Mouse (Mus musculus) layer of hippocampus, postnatal 14 days (tissue): ENCODE data around the gene Hspa4l. TPM values are rescaled to one million over a fixed set of nuclear protein-coding genes. Genes with fewer than 3 reads are reported as not detected.
A peak's percentile ranks its signal among the peaks of the same experiment; 100 is the strongest.

ENCODE experiments used
- DNase-seq, 2 experiments: peaks; one replicate each; pipeline ENCODE4 v3.0.0; 2021 to 2022; ENCODE audit warnings: low spot score in 2 of 2, mixed read lengths in 1 of 2
- long read RNA-seq, 2 experiments: library from polyadenylated mRNA; stranded (forward); transcript quantifications; one replicate each; pipeline ENCODE4 v2.0.0; 2021
- total RNA-seq, 2 experiments: library from RNA; stranded (reverse); gene quantifications; 2 replicates each; pipeline ENCODE4 v1.2.3; 2021

The Hspa4l gene
- total RNA-seq = 100 to 1,000 TPM; 120 to 124 TPM
- long read RNA-seq, experiment 1, full-length matches to known transcripts = 57 of 70 reads
- long read RNA-seq, experiment 1, partial matches to known transcripts = 5 of 70 reads
- long read RNA-seq, experiment 1, other reads (novel, unspliced or antisense) = 8 of 70 reads
- long read RNA-seq, experiment 2, full-length matches to known transcripts = 50 of 69 reads
- long read RNA-seq, experiment 2, partial matches to known transcripts = 5 of 69 reads
- long read RNA-seq, experiment 2, other reads (novel, unspliced or antisense) = 14 of 69 reads

DNA sequence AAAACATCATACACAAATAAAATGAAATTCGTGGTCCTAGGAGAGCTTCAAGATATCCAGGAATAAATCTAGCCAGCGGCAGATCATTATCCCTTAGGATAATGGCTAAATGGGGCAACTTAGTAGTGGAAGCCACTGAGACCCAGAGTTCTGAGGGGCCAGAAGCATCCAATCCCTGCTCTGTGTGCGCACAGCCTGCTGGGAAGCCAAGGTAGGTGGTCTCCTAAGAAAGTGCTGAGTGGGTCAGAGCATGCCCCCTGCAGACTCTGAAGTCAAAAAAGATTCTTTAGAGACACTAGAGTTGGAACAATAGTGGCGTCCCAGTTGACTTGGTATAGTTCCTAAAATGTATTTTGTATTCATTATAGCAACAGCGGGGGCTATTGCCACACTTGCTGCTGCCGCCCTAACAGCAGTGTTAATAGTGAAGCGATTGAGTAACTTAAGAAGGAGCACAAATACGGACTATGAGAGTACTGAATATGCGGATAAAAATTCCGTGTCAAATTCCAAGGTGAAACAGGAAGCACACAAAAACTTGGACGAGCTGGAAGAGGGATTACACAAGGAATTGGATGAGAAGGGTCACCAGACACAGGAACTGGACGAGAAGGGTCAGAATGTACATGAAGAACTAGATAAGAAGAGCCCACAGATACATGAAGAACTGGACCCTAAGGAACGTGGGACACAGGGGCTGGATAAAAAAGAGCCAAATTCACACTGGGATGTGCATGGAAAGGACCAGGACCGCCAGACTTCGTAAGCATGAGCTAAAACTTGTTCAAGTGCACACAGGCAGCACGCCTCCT lies at the start of gene Hspa4l:
TSS of gene Hspa4l (plus strand) at position 472 of the 812 bp plus-strand sequence.
- peak in 1 of 2 experiments; percentile 9 for DNase-seq

DNA sequence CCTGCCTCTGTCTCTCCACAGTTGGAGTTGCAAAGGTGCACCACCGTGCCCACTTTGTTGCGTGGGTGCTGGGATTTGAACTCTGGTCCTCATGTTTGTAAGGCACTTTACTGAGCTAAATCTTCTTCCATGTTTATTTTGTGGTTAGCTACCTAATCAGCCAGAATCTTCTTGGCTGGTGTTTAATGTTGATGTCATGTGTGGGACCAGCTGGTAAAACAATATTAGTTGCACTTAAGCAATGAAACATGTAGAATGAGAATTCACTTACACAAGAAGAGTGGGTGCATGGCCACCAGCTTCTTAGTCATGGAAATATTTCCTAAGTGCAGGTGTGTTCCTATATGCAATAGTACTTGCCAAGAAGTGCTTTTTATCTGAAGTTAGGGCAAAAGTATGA lies 49.1 kb upstream of the Hspa4l start:
- no peak for DNase-seq

DNA sequence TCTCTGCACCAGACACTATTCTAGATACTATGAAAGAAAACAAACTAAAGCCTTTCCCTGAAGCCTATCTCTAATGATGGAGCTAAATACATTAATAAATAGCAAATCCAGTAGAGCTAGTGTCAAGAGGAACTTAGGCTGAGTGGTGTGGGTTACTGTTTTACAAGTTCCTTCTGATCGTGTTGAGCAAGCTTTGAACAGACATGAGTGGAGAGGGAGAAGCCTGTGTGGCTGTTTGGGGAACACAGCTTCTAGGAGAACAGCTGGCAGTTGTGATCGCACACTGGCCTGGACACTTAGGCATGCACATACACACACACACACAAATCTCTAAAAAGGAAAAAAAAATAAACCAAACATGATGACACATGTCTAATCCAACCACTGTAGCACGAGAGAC lies 45.5 kb upstream of the Hspa4l start:
- no peak for DNase-seq

DNA sequence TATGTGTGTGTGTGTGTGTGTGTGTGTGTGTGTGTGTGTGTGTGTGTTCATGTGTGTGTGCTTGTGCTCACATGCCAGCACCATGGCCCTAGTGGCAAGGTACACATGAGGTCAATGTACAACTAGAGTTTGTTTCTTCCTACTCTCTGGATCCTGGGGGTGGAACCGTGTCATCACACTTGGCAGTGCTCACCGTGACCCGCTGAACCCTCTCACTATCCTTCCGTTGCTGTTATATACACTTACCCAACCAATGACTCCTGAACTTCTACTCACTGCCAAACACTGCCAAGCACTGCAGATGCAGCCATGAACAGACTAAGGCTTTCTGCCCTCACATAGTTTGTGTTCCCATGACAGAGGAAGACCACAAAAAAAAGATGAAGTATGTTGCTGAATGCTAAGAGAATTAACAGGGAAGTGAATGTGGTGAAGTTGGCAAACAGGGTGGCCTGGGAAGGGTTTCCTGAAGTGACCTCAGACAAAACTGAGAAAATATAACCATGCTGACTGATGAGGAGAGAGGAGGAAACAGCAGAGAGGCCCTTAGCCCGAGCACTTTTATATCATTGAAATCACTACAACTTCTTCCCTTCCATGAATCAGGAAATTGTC lies 39.4 kb upstream of the Hspa4l start:
- DNase-seq = no peak

DNA sequence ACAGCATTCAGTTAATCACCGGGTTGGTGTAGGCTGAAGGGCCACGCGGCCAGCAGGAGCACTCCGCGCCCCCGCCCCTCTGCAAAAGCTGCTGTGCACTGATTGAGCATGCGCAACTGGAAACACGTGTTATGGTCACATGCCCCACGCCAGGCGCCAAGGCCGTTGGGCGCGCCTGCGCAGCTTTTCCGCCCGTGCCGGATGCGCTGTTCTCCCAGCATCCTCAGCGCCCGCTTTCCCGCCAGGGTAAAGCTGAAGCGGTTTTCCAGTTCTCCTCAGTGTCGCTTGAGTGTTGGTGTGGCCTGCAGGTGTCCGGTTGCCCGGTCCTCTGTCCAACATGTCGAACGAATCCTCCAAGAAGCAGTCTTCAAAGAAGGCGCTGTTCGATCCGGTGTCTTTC lies 35.6 kb upstream of the Hspa4l start, which contains the start of gene Slc25a31:
TSS of gene Slc25a31 (plus strand) at position 201 of the 400 bp plus-strand sequence.
- no peak for DNase-seq

DNA sequence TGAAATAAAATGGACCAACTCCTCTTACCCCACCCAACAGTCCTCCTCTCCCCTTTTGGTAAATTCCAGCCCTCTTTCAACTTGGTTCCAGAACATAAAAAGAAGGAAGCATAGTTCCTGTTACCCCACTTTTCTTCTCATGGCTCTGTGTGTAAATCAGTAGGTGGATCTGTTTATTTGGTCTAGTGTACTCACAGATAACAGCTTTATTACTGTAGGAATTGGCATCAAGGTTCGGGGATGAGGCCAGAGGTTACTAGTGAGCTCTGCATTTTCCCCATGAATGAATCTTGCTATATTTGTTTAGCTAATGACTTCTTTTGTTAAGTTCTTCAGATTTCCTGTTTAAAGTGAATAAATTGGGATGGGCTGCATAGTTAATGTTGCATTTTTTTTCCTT lies 28.2 kb upstream of the Hspa4l start:
- DNase-seq = no peak

DNA sequence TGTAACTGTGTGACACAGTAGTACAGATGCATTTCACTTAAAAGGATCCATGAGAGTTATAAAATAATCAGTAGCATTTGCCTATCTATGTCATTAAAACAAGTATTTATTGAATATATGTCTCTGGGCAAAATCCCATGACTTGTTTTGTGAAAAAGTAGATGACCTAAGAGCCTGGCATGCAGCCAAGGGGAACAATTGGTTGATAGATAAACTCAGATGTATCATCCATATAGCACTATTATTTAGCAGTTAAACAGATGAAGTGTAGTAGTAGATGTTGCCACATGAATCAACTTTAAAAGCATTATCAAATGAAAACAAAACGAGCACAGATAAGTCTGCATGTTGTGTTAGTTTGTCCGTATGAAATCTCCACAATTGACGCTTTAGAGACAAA lies 25.3 kb upstream of the Hspa4l start:
- no peak for DNase-seq

DNA sequence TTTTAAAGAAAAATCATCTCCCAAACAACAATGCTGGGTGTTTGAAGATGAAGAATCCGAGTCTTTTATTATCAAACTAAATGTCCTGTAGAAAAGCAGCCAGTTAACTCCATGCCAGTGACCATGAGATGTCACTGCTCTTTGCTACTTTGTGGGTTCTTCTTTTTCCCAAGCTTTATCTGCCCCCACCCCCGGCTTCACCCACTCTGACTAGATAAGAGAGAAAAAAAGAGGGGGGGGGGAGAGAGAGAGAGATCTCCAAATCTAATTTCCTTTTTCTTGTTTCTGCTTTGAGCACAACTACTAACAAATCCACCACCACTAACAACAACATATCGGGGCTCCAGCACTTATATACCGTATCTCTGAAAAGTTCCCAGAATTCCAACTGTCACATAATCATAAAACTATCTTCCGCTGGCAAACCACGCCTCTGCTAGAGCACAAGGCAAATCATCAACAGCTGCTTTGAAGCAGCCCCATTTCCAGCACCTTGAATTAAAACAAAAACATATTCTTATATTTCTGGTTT lies 5.8 kb upstream of the Hspa4l start:
- DNase-seq = no peak

DNA sequence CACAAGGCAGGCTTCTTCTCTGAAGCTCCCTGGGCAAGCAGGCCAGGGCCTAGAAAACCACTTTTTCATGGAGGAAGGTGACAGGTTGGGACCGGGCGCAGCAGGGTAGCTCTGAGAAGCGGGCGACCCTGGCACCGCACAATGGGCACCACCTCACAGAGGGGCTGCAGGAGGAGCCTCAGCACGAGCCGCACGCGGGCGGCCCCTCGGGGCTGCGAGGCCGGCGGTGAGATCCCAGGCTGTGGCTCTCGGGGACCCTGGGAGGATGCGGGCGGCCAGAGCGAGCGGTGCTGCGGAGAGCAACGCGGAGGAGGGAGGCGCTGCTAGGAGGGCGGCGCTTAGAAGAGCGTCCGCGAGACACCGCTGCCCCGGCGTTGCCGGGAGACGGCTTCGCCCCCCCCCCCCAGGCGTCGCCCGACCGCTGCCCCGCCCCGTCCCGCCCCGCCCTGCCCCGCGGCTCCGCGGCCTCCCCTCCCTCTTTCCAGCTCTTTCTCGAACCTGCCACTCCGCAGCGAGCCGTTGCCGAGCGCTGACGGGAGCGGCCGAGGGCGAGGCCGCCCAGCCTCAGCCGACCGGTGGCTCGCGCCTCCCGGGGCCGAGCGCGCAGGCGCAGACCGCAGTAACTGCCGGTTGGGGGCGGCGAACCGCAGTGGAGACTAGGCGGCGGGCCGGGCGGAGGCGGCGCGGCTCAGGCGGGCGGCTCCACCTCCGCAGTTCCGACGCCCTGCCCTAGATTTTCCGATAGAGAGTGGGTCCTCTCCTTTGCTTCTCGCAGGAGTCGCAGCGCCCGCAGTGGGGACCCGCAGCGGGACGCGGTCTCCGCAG lies 753 bp downstream of the Hspa4l start:
- peak; percentile 87 to 92 for DNase-seq

DNA sequence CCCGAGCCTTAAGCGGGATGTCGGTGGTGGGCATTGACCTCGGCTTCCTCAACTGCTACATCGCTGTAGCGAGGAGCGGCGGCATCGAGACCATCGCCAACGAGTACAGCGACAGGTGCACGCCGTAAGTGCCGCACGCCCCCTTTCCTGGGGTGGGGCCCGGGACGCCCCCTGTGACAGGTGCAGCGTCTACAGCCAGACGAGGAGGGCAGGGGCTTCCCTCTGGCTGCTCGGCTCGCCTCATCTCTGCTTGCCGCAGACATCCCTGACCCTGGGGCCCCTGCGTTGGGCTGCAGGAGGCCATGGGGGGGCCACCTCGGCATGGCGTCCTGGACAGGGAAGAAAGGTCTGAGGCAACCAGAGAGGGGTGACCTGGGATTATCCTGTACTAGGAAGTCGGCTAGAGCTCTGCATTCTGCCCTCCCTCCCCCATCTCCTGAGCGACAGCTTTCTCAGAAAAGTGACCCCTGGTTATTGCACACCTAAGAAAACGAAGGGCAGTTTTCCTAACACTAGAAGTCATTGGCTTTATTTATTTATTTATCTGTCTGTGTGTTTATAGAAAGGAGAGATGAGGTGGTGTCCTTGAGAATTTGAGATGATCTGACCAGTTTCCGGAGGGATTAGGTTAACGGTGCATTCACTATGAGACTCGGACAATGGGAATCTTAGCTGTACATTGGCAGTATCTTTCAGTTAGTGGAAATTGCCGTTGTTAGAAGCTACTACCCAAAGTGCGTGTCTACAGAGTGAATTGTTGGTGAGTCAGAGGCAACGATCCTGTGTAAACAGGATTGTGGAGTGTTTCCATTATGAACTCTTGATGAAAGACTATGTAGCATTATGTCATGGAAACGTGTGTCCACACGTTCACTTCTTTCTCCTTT lies 1.6 kb downstream of the Hspa4l start:
- DNase-seq = no peak

DNA sequence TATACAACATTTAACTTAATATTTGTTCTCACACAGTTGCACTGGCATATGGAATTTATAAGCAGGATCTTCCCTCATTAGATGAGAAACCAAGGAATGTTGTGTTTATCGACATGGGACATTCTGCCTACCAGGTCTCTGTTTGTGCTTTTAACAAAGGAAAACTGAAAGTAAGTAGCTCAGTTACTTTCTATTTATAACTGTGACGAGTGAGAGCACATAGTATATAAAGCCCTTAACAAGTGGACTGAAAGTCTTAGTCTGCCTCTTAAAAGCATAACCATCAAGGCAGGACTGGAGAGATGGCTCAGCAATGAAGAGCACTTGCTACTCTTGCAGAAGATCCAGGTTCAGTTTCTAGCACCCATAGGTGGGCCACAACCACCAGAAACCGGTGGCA lies 16.5 kb downstream of the Hspa4l start:
- no peak for DNase-seq

DNA sequence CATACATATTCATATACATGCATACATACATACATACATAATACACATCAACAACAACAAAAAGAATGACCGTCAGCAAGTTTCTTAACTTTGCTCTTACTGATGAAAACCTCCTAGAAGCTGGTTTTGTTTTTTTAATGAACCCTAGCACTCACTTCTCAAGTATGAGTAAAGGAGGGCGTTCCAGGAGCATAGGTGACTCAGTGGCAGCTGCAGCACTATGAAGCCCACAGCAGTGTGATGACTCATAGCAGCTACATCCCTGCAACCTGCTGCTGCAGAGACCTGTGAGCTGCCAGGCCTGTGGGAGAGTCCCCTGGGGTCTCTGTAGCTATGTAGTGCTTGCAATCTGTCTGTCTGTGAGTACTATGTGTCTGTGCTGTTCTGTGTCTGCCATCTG lies 17.0 kb downstream of the Hspa4l start:
- DNase-seq = no peak

DNA sequence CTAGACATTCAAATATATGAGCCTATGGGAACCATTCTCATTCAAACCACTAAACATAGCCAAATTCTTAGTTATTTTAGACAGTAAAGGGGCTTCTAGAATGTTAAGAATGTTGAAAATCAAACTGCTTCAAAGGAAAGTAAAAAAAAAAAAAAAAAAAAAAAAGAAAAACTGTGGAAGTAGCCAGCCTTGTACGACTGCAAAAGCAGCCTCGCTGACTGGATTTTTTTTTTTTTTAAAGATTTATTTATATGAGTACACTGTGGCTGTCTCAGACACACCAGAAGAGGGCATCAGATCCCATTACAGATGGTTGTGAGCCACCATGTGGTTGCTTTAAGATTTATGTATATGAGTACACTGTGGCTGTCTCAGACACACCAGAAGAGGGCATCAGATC lies 49.5 kb downstream of the Hspa4l start:
- DNase-seq = no peak

DNA sequence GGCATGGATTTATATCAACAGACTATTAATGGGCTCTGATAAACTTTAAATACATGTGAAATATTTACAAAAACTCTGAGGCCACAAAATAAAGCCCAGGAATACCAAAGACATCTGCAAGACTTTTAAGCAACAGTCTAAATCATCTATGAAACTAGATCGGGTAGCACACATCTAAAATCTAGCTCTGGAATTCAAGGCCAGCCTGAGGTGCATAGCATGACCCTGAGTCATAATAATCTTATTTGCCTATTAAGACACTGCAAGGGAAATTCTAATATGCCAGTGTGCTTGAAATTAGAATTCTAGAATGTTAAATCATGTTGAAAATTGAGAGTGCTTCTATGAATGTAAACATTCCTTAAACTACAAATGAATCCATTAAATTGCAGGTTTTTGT lies 53.8 kb downstream of the Hspa4l start:
- DNase-seq = no peak

DNA sequence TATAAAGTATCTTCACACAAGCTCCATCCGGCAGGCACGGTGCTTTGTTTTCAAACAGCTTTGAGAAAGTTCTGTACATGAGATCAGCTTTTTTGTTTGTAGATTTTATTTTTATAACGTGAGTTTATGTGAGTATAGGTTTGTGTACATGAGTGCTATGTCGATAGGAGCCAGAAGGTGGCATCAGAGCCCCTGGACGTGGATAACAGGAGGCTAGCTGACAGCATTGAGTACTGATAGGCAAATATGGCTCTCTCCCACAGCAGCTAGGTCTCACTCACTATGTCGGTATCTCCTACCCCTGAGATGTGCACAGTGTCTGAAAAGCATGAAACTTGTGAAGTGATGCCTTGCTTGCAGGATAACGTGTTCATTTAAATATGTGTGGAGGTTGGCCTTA lies 54.2 kb downstream of the Hspa4l start:
- DNase-seq = peak; percentile 9 to 36

DNA sequence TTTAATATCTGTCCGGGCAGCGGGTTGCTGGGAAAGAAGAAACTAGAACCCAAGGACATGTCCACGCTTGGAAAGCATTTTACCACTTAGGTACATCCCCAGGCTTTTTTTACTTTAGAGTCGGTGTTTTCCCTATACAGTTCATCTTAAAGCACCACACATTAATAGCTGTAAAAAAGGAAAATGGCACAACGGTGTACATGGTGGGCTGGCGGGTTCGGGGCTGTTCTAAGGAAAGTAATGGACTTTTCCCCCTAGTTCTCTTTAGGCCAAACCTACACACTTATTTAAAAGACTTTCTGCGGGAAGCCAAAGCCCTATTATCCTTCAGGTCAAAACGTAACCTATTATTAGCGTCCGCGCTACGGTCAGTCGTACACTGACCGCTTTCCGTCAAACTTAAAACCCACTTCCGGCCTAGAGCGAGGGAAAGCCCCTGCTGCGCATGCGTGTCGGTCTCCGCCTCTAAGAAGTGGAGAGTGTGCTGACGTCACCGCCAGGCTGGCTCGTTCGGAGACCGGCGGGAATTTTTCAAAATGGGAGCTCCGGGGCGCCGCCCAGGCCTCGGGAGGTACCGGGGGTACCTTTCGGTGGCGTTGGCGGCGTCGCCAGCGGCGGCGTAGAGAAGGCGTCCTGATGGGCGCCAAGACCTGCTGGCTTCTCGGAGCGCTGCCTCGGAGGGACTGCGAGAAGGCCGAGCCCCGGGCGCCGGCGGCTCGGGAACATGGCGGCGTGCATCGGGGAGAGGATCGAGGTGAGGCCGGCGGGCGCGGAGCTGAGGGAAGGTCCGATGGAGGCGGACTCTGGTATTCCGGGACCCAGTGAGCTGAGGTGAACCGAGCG lies 55.5 kb downstream of the Hspa4l start, which contains the start of gene Plk4:
TSS of gene Plk4 (plus strand) at position 490 of the 843 bp plus-strand sequence.
- peak; percentile 93 to 96 for DNase-seq

DNA sequence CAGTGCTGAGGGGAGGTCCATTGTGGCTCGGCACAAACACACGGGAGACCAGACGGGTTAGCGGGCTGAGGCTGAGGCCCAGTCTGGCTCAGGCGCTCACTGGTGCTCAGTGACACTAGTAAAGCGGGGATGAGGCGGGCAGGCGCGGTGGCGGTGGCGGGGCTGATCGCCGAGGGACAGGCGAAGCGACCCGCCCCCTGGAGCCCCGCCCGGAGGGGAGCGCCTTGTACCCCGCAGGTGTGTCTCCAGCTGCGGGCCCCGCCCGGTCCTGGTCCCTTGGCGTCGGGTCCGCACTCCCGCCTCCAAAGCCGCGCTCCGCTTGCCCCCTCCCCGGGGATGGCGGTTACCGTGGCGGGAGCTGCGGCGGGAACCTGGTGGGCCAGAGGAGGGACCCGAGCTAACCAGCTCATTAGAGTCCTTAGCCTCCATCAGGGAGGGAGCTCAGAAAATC lies 56.1 kb downstream of the Hspa4l start:
- peak in 1 of 2 experiments; percentile 17 for DNase-seq

DNA sequence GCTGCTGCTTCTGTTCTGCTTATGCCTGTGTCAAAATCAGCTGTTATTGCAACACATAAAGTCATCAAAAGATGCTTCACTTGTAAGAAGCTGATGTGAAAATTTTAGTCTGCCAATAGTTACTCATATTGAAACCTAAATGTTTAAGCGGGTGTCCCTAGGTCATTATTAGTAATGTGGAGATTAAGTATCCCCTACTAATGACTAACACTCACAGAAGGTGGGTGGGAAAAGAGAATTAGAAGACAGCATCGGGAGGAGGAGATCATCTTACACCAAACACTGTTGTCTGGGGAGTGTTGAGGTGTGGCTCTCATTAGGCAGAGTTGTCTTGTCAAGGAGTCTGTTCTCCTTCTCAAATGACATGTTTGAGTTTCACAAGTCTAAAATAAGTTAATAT lies 62.6 kb downstream of the Hspa4l start:
- DNase-seq = no peak

DNA sequence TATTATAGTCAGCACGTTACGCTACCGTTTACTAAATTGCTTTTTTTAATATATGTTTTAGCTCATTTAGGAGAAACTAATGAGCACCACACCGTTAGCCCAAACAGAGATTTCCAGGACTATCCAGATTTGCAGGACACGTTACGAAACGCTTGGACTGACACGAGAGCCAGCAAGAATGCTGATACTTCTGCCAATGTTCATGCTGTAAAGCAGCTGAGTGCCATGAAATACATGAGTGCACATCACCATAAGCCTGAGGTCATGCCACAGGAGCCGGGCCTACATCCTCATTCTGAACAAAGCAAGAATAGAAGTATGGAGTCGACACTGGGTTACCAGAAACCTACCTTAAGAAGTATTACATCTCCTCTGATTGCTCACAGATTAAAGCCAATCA lies 64.4 kb downstream of the Hspa4l start:
- DNase-seq = no peak
